Mouse (Mus musculus): ENCODE measurements around the gene Adgrv1. TPM values are rescaled to one million over a fixed set of nuclear protein-coding genes. Genes with fewer than 3 reads are reported as not detected.
"Not testable (repeated sequence)": the region's sequence is repeated elsewhere in the genome, so short reads cannot be mapped to it uniquely, and the experiment has no call there.

Adgrv1 gene
- polyA plus RNA-seq, 1 experiment from 2014 or later: 5.6 TPM

GRCm38 (mm10) chr13:81267489-81267888 is 365.5 kb downstream of the Adgrv1 start:
- not testable (repeated sequence) for H3K27me3 ChIP-seq (replicated peaks; ENCODE audit: control insufficient read depth, insufficient read depth, low read length); H3K9me3 ChIP-seq (ENCODE audit: control insufficient read depth, low read length); H3K27ac ChIP-seq (ENCODE audit: low read depth, low read length); H3K36me3 ChIP-seq (ENCODE audit: control insufficient read depth, insufficient read depth, low read length); H3K4me2 ChIP-seq (ENCODE audit: low read length); ATAC-seq; H3K4me3 ChIP-seq (ENCODE audit: low read length); H3K4me1 ChIP-seq (ENCODE audit: control insufficient read depth, insufficient read depth, low read depth, low read length); H3K9ac ChIP-seq (ENCODE audit: low read depth, low read length)
- WGBS: 83% methylated on average over 4 of the region's 4 CpGs

- ATAC-seq: no peak
- Histone ChIP-seq H3K4me3 (ENCODE audit: low read length) (no peak overlapping the region), H3K9ac (ENCODE audit: low read depth, low read length) (no peak overlapping the region), H3K9me3 (ENCODE audit: control insufficient read depth, low read length) (no peaks in the 10 kb centered on the region), H3K27ac (ENCODE audit: low read depth, low read length) (no peak overlapping the region), H3K36me3 (ENCODE audit: control insufficient read depth, insufficient read depth, low read length) (no peaks in the 10 kb centered on the region), H3K27me3 (replicated peaks; ENCODE audit: control insufficient read depth, insufficient read depth, low read length) (no peaks in the 10 kb centered on the region), H3K4me1 (ENCODE audit: control insufficient read depth, insufficient read depth, low read depth, low read length) (no peaks in the 10 kb centered on the region), H3K4me2 (ENCODE audit: low read length) (no peak overlapping the region)
- WGBS: 90% methylated on average over 1 of the region's 1 CpGs
Measured at GRCm38 (mm10) chr13:81264465-81264864, 368.5 kb downstream of the Adgrv1 start.

- Histone ChIP-seq H3K9me3 (ENCODE audit: control insufficient read depth, low read length) (no peaks in the 10 kb centered on the region), H3K4me3 (ENCODE audit: low read length) (no peak overlapping the region), H3K9ac (ENCODE audit: low read depth, low read length) (no peak overlapping the region), H3K4me1 (ENCODE audit: control insufficient read depth, insufficient read depth, low read depth, low read length) (no peaks in the 10 kb centered on the region), H3K27me3 (replicated peaks; ENCODE audit: control insufficient read depth, insufficient read depth, low read length) (no peaks in the 10 kb centered on the region), H3K27ac (ENCODE audit: low read depth, low read length) (no peak overlapping the region), H3K4me2 (ENCODE audit: low read length) (no peak overlapping the region), H3K36me3 (ENCODE audit: control insufficient read depth, insufficient read depth, low read length) (no peaks in the 10 kb centered on the region)
- no peak for ATAC-seq
- 96% methylated on average over 2 of the region's 2 CpGs for WGBS
Measured at GRCm38 (mm10) chr13:81241181-81241580, 391.8 kb downstream of the Adgrv1 start.

- Histone ChIP-seq H3K4me1 (ENCODE audit: control insufficient read depth, insufficient read depth, low read depth, low read length) (no peaks in the 10 kb centered on the region), H3K4me3 (ENCODE audit: low read length) (no peak overlapping the region), H3K9me3 (ENCODE audit: control insufficient read depth, low read length) (no peaks in the 10 kb centered on the region), H3K36me3 (ENCODE audit: control insufficient read depth, insufficient read depth, low read length) (no peaks in the 10 kb centered on the region), H3K9ac (ENCODE audit: low read depth, low read length) (no peak overlapping the region), H3K27ac (ENCODE audit: low read depth, low read length) (no peak overlapping the region), H3K27me3 (replicated peaks; ENCODE audit: control insufficient read depth, insufficient read depth, low read length) (no peaks in the 10 kb centered on the region), H3K4me2 (ENCODE audit: low read length) (no peak overlapping the region)
- WGBS: 95% methylated on average over 9 of the region's 10 CpGs
- ATAC-seq: no peak
Measured at GRCm38 (mm10) chr13:81239836-81240235, 393.1 kb downstream of the Adgrv1 start.

- Histone ChIP-seq H3K9me3 (ENCODE audit: control insufficient read depth, low read length) (no peaks in the 10 kb centered on the region), H3K4me1 (ENCODE audit: control insufficient read depth, insufficient read depth, low read depth, low read length) (no peaks in the 10 kb centered on the region), H3K27me3 (replicated peaks; ENCODE audit: control insufficient read depth, insufficient read depth, low read length) (no peaks in the 10 kb centered on the region), H3K36me3 (ENCODE audit: control insufficient read depth, insufficient read depth, low read length) (no peaks in the 10 kb centered on the region), H3K4me2 (ENCODE audit: low read length) (no peak overlapping the region), H3K27ac (ENCODE audit: low read depth, low read length) (no peak overlapping the region), H3K9ac (ENCODE audit: low read depth, low read length) (no peak overlapping the region), H3K4me3 (ENCODE audit: low read length) (no peak overlapping the region)
- 92% methylated on average over 3 of the region's 3 CpGs for WGBS
- no peak for ATAC-seq
Measured at GRCm38 (mm10) chr13:81239427-81239826, 393.5 kb downstream of the Adgrv1 start.

- H3K9ac ChIP-seq (ENCODE audit: low read depth, low read length): no peak overlapping the region
- no peaks in the 10 kb centered on the region for H3K36me3 ChIP-seq (ENCODE audit: control insufficient read depth, insufficient read depth, low read length)
- no peak overlapping the region for H3K27ac ChIP-seq (ENCODE audit: low read depth, low read length)
- no peaks in the 10 kb centered on the region for H3K27me3 ChIP-seq (replicated peaks; ENCODE audit: control insufficient read depth, insufficient read depth, low read length)
- WGBS: 87% methylated on average over 7 of the region's 7 CpGs
- H3K4me1 ChIP-seq (ENCODE audit: control insufficient read depth, insufficient read depth, low read depth, low read length): no peaks in the 10 kb centered on the region
- no peaks in the 10 kb centered on the region for H3K9me3 ChIP-seq (ENCODE audit: control insufficient read depth, low read length)
- no peak overlapping the region for H3K4me3 ChIP-seq (ENCODE audit: low read length)
- no peak overlapping the region for H3K4me2 ChIP-seq (ENCODE audit: low read length)
- ATAC-seq: no peak
Measured at GRCm38 (mm10) chr13:81238855-81239254, 394.1 kb downstream of the Adgrv1 start.

GRCm38 (mm10) chr13:81237947-81238346 is 395.0 kb downstream of the Adgrv1 start:
- H3K36me3 ChIP-seq (ENCODE audit: control insufficient read depth, insufficient read depth, low read length): no peaks in the 10 kb centered on the region
- H3K9ac ChIP-seq (ENCODE audit: low read depth, low read length): no peak overlapping the region
- H3K4me2 ChIP-seq (ENCODE audit: low read length): no peak overlapping the region
- H3K4me1 ChIP-seq (ENCODE audit: control insufficient read depth, insufficient read depth, low read depth, low read length): no peaks in the 10 kb centered on the region
- ATAC-seq: no peak
- no peaks in the 10 kb centered on the region for H3K27me3 ChIP-seq (replicated peaks; ENCODE audit: control insufficient read depth, insufficient read depth, low read length)
- H3K9me3 ChIP-seq (ENCODE audit: control insufficient read depth, low read length): no peaks in the 10 kb centered on the region
- no peak overlapping the region for H3K4me3 ChIP-seq (ENCODE audit: low read length)
- 83% methylated on average over 5 of the region's 5 CpGs for WGBS
- no peak overlapping the region for H3K27ac ChIP-seq (ENCODE audit: low read depth, low read length)

GRCm38 (mm10) chr13:81236758-81237395 is 396.1 kb downstream of the Adgrv1 start:
- Histone ChIP-seq H3K4me2 (ENCODE audit: low read length) (no peak overlapping the region), H3K27me3 (replicated peaks; ENCODE audit: control insufficient read depth, insufficient read depth, low read length) (no peaks in the 10 kb centered on the region), H3K9me3 (ENCODE audit: control insufficient read depth, low read length) (no peaks in the 10 kb centered on the region), H3K4me3 (ENCODE audit: low read length) (no peak overlapping the region), H3K36me3 (ENCODE audit: control insufficient read depth, insufficient read depth, low read length) (no peaks in the 10 kb centered on the region), H3K9ac (ENCODE audit: low read depth, low read length) (no peak overlapping the region), H3K4me1 (ENCODE audit: control insufficient read depth, insufficient read depth, low read depth, low read length) (no peaks in the 10 kb centered on the region), H3K27ac (ENCODE audit: low read depth, low read length) (no peak overlapping the region)
- WGBS: 85% methylated on average over 3 of the region's 3 CpGs
- ATAC-seq: no peak

- no peaks in the 10 kb centered on the region for H3K27me3 ChIP-seq (replicated peaks; ENCODE audit: control insufficient read depth, insufficient read depth, low read length)
- ATAC-seq: no peak
- H3K4me3 ChIP-seq (ENCODE audit: low read length): no peak overlapping the region
- H3K27ac ChIP-seq (ENCODE audit: low read depth, low read length): no peak overlapping the region
- H3K4me2 ChIP-seq (ENCODE audit: low read length): no peak overlapping the region
- H3K9me3 ChIP-seq (ENCODE audit: control insufficient read depth, low read length): no peaks in the 10 kb centered on the region
- no peak overlapping the region for H3K9ac ChIP-seq (ENCODE audit: low read depth, low read length)
- 78% methylated on average over 2 of the region's 2 CpGs for WGBS
- no peaks in the 10 kb centered on the region for H3K36me3 ChIP-seq (ENCODE audit: control insufficient read depth, insufficient read depth, low read length)
- no peaks in the 10 kb centered on the region for H3K4me1 ChIP-seq (ENCODE audit: control insufficient read depth, insufficient read depth, low read depth, low read length)
Measured at GRCm38 (mm10) chr13:81234031-81234430, 398.9 kb downstream of the Adgrv1 start.

- H3K27ac ChIP-seq (ENCODE audit: low read depth, low read length): no peak overlapping the region
- no peak overlapping the region for H3K9ac ChIP-seq (ENCODE audit: low read depth, low read length)
- no peak overlapping the region for H3K4me2 ChIP-seq (ENCODE audit: low read length)
- H3K27me3 ChIP-seq (replicated peaks; ENCODE audit: control insufficient read depth, insufficient read depth, low read length): no peaks in the 10 kb centered on the region
- no peak; the same call in 1 of the 2 replicates for ATAC-seq
- H3K9me3 ChIP-seq (ENCODE audit: control insufficient read depth, low read length): no peaks in the 10 kb centered on the region
- H3K4me1 ChIP-seq (ENCODE audit: control insufficient read depth, insufficient read depth, low read depth, low read length): no peaks in the 10 kb centered on the region
- H3K36me3 ChIP-seq (ENCODE audit: control insufficient read depth, insufficient read depth, low read length): no peaks in the 10 kb centered on the region
- no peak overlapping the region for H3K4me3 ChIP-seq (ENCODE audit: low read length)
Measured at GRCm38 (mm10) chr13:81232839-81233238, 400.1 kb downstream of the Adgrv1 start.
